Mouse (Mus musculus): ENCODE results near the gene Pnmal2.

DNA sequence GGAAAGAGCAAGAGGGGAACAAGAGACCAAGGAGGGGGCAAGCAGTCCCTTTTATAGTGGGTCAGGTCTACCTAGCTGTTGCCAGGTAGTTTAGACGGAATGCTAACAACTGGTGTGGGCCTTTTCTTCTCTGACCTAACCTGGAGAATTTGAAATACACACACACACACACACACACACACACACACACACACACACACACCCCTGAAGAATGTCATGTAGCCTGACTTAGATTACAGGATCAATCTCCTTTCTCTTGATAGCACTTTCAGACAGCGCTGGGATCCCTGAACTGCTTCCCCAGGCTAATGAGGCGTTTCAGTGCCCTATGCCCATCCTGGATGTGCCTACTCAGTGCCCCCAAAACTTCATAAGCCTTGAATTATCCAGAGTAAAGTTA, 34.1 kb downstream of the Pnmal2 start:
- TF ChIP-seq CTCF (IDR thresholded peaks at IDR 0.05; ENCODE audit: borderline replicate concordance, control insufficient read depth, extremely low read depth, insufficient read depth, low read length, poor library complexity) (no peak), POLR2A (IDR thresholded peaks at IDR 0.05; ENCODE audit: control insufficient read depth, extremely low read depth, insufficient read depth, low read length, poor library complexity) (no peak)
